Mouse (Mus musculus) limb, embryonic 11.5 days (tissue): ENCODE measurements around the gene Gnl1. TPM values are rescaled to one million over a fixed set of nuclear protein-coding genes. Genes with fewer than 3 reads are reported as not detected.

ENCODE experiments used
- ATAC-seq: fragments of 200-750 bp; cut with Nextera tagmentation; 2 replicates; pipeline ENCODE4 v1.8.0; 2017; ENCODE audit warnings: low read depth; ENCODE audit not compliant: insufficient number of reproducible peaks, low FRiP score, low TSS enrichment
- DNase-seq: peaks from one replicate; pipeline ENCODE4 v3.0.0-alpha.2; 2015; ENCODE audit warnings: low spot score
- H3K27ac ChIP-seq: fragments of 300-500 bp; sonication (generic); replicated peaks from 2 replicates; pipeline ENCODE4 v1.5.1; 2014; ENCODE audit warnings: low read depth, mild to moderate bottlenecking, low read length
- H3K27me3 ChIP-seq: fragments of 300-500 bp; sonication (generic); 2 replicates; pipeline ENCODE4 v1.6.1; 2014; ENCODE audit warnings: mild to moderate bottlenecking, low read length, mixed read lengths; ENCODE audit not compliant: control insufficient read depth, insufficient read depth
- H3K36me3 ChIP-seq: fragments of 300-500 bp; sonication (generic); 2 replicates; pipeline ENCODE4 v1.6.1; 2014; ENCODE audit warnings: mild to moderate bottlenecking, low read length, moderate library complexity, mixed read lengths; ENCODE audit not compliant: control insufficient read depth, insufficient read depth
- H3K4me1 ChIP-seq: fragments of 300-500 bp; sonication (generic); 2 replicates; pipeline ENCODE4 v1.6.1; 2014; ENCODE audit warnings: low read length, mixed read lengths; ENCODE audit not compliant: control insufficient read depth, insufficient read depth
- H3K4me2 ChIP-seq: fragments of 300-500 bp; sonication (generic); 2 replicates; pipeline ENCODE4 v1.6.1; 2014; ENCODE audit warnings: low read depth, mild to moderate bottlenecking, moderate library complexity; ENCODE audit not compliant: severe bottlenecking
- H3K4me3 ChIP-seq: fragments of 300-500 bp; sonication (generic); 2 replicates; pipeline ENCODE4 v1.5.1; 2014; ENCODE audit warnings: low read depth, low read length
- H3K9ac ChIP-seq: fragments of 300-500 bp; sonication (generic); 2 replicates; pipeline ENCODE4 v1.6.1; 2014; ENCODE audit warnings: mild to moderate bottlenecking, low read length
- H3K9me3 ChIP-seq: fragments of 300-500 bp; sonication (generic); 2 replicates; pipeline ENCODE4 v1.6.1; 2016; ENCODE audit warnings: low read length; ENCODE audit not compliant: control insufficient read depth
- WGBS: fragments of 180-500 bp; shearing (Covaris S2); extraction: QIAGEN DNeasy Blood & Tissue Kit; methylation state at CpG from one replicate; pipeline ENCODE4 v1.1.7; 2014; 5-methylcytosine and 5-hydroxymethylcytosine counted together
- polyA plus RNA-seq: library from polyadenylated mRNA; unstranded; fragments of >200 nt; fragmentation: Nextera tagmentation; extraction: Ambion mirVana; gene quantifications from 2 replicates; pipeline ENCODE4 v1.2.1, GENCODE M21; 2014

The Gnl1 gene
- polyA plus RNA-seq, 1 experiment from 2014 or later, result 40.8 TPM

- Histone ChIP-seq H3K27ac (no peak overlapping the region), H3K27me3 (no peaks in the 10 kb centered on the region), H3K9me3 (no peaks in the 10 kb centered on the region), H3K4me2 (no peak overlapping the region), H3K36me3 (no peaks in the 10 kb centered on the region; the same call in 1 of the 2 replicates), H3K4me3 (no peak overlapping the region), H3K4me1 (no peaks in the 10 kb centered on the region), H3K9ac (no peak overlapping the region)
- DNase-seq (no peak), ATAC-seq (no peak)
- 90% methylated on average over 5 of the region's 5 CpGs for WGBS
These were observed 37.4 kb downstream of the Gnl1 start for GRCm38 (mm10) chr17:36017046-36017445.

- H3K4me1 ChIP-seq, result no peaks in the 10 kb centered on the region
- ATAC-seq (no peak), DNase-seq (no peak)
- H3K9ac ChIP-seq, result no peak overlapping the region
- H3K4me2 ChIP-seq, result no peak overlapping the region
- H3K27me3 ChIP-seq, result no peaks in the 10 kb centered on the region
- 83% methylated on average over 2 of the region's 2 CpGs for WGBS
- no peaks in the 10 kb centered on the region for H3K9me3 ChIP-seq
- no peaks in the 10 kb centered on the region; the same call in 1 of the 2 replicates for H3K36me3 ChIP-seq
- no peak overlapping the region for H3K27ac ChIP-seq
- H3K4me3 ChIP-seq, result no peak overlapping the region
These were observed 39.3 kb downstream of the Gnl1 start for GRCm38 (mm10) chr17:36018979-36019378.

GRCm38 (mm10) chr17:36019519-36019918 is 39.9 kb downstream of the Gnl1 start:
- no peak overlapping the region for H3K4me3 ChIP-seq
- no peaks in the 10 kb centered on the region for H3K9me3 ChIP-seq
- 71% methylated on average over 3 of the region's 3 CpGs for WGBS
- no peak overlapping the region for H3K4me2 ChIP-seq
- H3K36me3 ChIP-seq, result no peaks in the 10 kb centered on the region; the same call in 1 of the 2 replicates
- ATAC-seq, result no peak
- DNase-seq, result no peak
- no peak overlapping the region for H3K27ac ChIP-seq
- no peak overlapping the region for H3K9ac ChIP-seq
- no peaks in the 10 kb centered on the region for H3K27me3 ChIP-seq
- H3K4me1 ChIP-seq, result no peaks in the 10 kb centered on the region

GRCm38 (mm10) chr17:36020191-36021073 is 40.8 kb downstream of the Gnl1 start, which contains the start of gene H2-T24:
Gene H2-T24 (minus strand): TSS chr17:36020560.
- 40% methylated on average over 15 of the region's 15 CpGs for WGBS
- H3K27ac ChIP-seq, result no peak within 1 kb of the TSS
- DNase-seq, result peak; percentile 29
- H3K9me3 ChIP-seq, result no peaks in the 10 kb centered on the region
- no peak for ATAC-seq
- H3K36me3 ChIP-seq, result no peaks in the 10 kb centered on the region
- H3K4me3 ChIP-seq, result no peak within 1 kb of the TSS
- no peaks in the 10 kb centered on the region for H3K27me3 ChIP-seq
- H3K4me1 ChIP-seq, result no peaks in the 10 kb centered on the region
- H3K4me2 ChIP-seq, result no peak within 1 kb of the TSS
- H3K9ac ChIP-seq, result no peak within 1 kb of the TSS

- Histone ChIP-seq H3K27ac (no peak overlapping the region), H3K27me3 (no peaks in the 10 kb centered on the region), H3K36me3 (no peaks in the 10 kb centered on the region), H3K4me3 (no peak overlapping the region), H3K9ac (no peak overlapping the region), H3K4me1 (no peaks in the 10 kb centered on the region), H3K9me3 (no peaks in the 10 kb centered on the region), H3K4me2 (no peak overlapping the region)
- ATAC-seq (no peak), DNase-seq (no peak)
- 81% methylated on average over 1 of the region's 1 CpGs for WGBS
These were observed 41.7 kb downstream of the Gnl1 start for GRCm38 (mm10) chr17:36021309-36021708.

- no peak overlapping the region for H3K4me3 ChIP-seq
- WGBS, result 93% methylated on average over 9 of the region's 9 CpGs
- H3K27ac ChIP-seq, result no peak overlapping the region
- no peak overlapping the region for H3K9ac ChIP-seq
- no peaks in the 10 kb centered on the region for H3K9me3 ChIP-seq
- H3K4me1 ChIP-seq, result no peaks in the 10 kb centered on the region
- no peaks in the 10 kb centered on the region for H3K27me3 ChIP-seq
- no peak for DNase-seq
- no peak for ATAC-seq
- H3K4me2 ChIP-seq, result no peak overlapping the region
- H3K36me3 ChIP-seq, result no peaks in the 10 kb centered on the region
These were observed 42.4 kb downstream of the Gnl1 start for GRCm38 (mm10) chr17:36022098-36022497.

- Histone ChIP-seq H3K27me3 (no peaks in the 10 kb centered on the region), H3K4me1 (no peaks in the 10 kb centered on the region), H3K9me3 (no peaks in the 10 kb centered on the region), H3K36me3 (no peaks in the 10 kb centered on the region), H3K4me2 (no peak overlapping the region), H3K4me3 (no peak overlapping the region), H3K9ac (no peak overlapping the region), H3K27ac (no peak overlapping the region)
- no peak for DNase-seq
- WGBS, result 87% methylated on average over 6 of the region's 6 CpGs
- ATAC-seq, result no peak
These were observed 43.3 kb downstream of the Gnl1 start for GRCm38 (mm10) chr17:36022922-36023321.

GRCm38 (mm10) chr17:36023710-36024654 is 44.3 kb downstream of the Gnl1 start:
- no peak overlapping the region for H3K9ac ChIP-seq
- whole genome bisulfite sequencing, result 75% methylated on average over 9 of the region's 9 CpGs
- DNase-seq, result no peak

More at GRCm38 (mm10) chr17:36023710-36024654, 44.3 kb downstream of the Gnl1 start:
- Histone ChIP-seq H3K4me2 (no peak overlapping the region), H3K4me3 (no peak overlapping the region), H3K9me3 (no peaks in the 10 kb centered on the region), H3K36me3 (no peaks in the 10 kb centered on the region), H3K27ac (no peak overlapping the region), H3K4me1 (no peaks in the 10 kb centered on the region), H3K27me3 (no peaks in the 10 kb centered on the region)
- no peak for ATAC-seq
